Mouse (Mus musculus) spleen, adult 2 months (tissue): Measurements from ENCODE around the gene 4921536K21Rik. TPM values are rescaled to one million over a fixed set of nuclear protein-coding genes. Genes with fewer than 3 reads are reported as not detected.

Source experiments
- DNase-seq, 2 experiments: peaks; one replicate each; pipeline versions ENCODE4 v3.0.0 to v3.0.0-alpha.2; 2012 to 2021; ENCODE audit warnings: low spot score in 2 of 2, low read depth in 1 of 2
- H3K27ac ChIP-seq: fragments of 200-500 bp; 2 replicates; pipeline ENCODE4 v1.5.1; 2012; ENCODE audit warnings: low read length, inconsistent platforms; ENCODE audit not compliant: insufficient read depth
- H3K27me3 ChIP-seq: fragments of 200-500 bp; 2 replicates; pipeline ENCODE4 v1.6.1; 2012; ENCODE audit warnings: mild to moderate bottlenecking, moderate library complexity, low read length, inconsistent platforms; ENCODE audit not compliant: control insufficient read depth, insufficient read depth
- H3K36me3 ChIP-seq: fragments of 200-500 bp; 2 replicates; pipeline ENCODE4 v1.6.1; 2012; ENCODE audit warnings: mild to moderate bottlenecking, low read length, inconsistent platforms; ENCODE audit not compliant: control insufficient read depth, insufficient read depth
- H3K4me1 ChIP-seq: fragments of 200-500 bp; 2 replicates; pipeline ENCODE4 v1.6.1; 2011; ENCODE audit warnings: inconsistent platforms; ENCODE audit not compliant: control insufficient read depth, insufficient read depth, insufficient read length
- H3K4me3 ChIP-seq: fragments of 200-500 bp; 2 replicates; pipeline ENCODE4 v1.5.1; 2011; ENCODE audit warnings: mild to moderate bottlenecking, inconsistent platforms; ENCODE audit not compliant: insufficient read depth, insufficient read length; ENCODE audit errors: extremely low read depth
- CTCF ChIP-seq: fragments of 200-500 bp; IDR thresholded peaks from 2 replicates; pipeline ENCODE4 v1.5.1; 2011; ENCODE audit warnings: mild to moderate bottlenecking, inconsistent platforms; ENCODE audit not compliant: insufficient read depth, insufficient read length, insufficient replicate concordance; ENCODE audit errors: extremely low read depth
- POLR2A ChIP-seq: fragments of 200-500 bp; IDR thresholded peaks from 2 replicates; pipeline ENCODE4 v1.6.1; 2011; ENCODE audit warnings: low read depth, low read length, inconsistent platforms
- WGBS: fragments of 180-500 bp; shearing (Covaris S2); methylation state at CpG from one replicate; pipeline ENCODE4 v1.1.7; 2018; 5-methylcytosine and 5-hydroxymethylcytosine counted together
- polyA plus RNA-seq: library from polyadenylated mRNA; depleted of rRNA; stranded (reverse); fragments of >200 nt; gene quantifications from 2 replicates; pipeline ENCODE4 v1.2.3, GENCODE M21; 2012

Gene 4921536K21Rik
- polyA plus RNA-seq, 1 experiment: 0.02 TPM

DNA sequence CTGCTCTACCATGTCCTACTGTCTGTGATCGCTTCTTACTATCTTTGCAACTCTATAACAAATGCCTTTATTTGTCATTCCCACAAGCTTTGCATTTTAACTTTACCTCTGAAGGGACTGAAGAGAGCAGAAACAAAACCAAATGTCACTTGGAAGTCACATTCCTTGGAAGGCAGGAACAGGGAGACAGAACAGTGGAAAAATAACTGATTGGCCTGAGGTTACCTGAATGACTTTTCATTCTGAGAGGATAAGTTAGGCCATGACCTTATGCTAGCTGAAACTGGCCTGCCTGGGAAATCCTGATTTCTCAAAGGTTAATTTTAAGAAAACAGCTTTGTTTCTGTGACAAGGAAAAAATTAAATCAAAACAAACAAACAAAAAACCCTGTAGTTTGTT, 1.0 kb upstream of the 4921536K21Rik start:
- no peak overlapping the region for H3K27ac ChIP-seq
- H3K4me1 ChIP-seq: peaks cover 2% of the 10 kb centered on the region; the same call in 1 of the 2 replicates
- DNase-seq: no peak
- TF ChIP-seq POLR2A: no peak
- no peak for TF ChIP-seq CTCF
- H3K27me3 ChIP-seq: no peaks in the 10 kb centered on the region
- H3K36me3 ChIP-seq: no peaks in the 10 kb centered on the region
- WGBS: 94% methylated on average over 1 of the region's 1 CpGs
- H3K4me3 ChIP-seq: no peak overlapping the region

GRCm38 (mm10) chr11:3895458-3895857, 560 bp upstream of the 4921536K21Rik start:
- no peaks in the 10 kb centered on the region for H3K36me3 ChIP-seq
- H3K4me1 ChIP-seq: peaks cover 2% of the 10 kb centered on the region; the same call in 1 of the 2 replicates
- H3K4me3 ChIP-seq: peak overlapping the region; percentile 53; the same call in 1 of the 2 replicates
- DNase-seq: peak in 1 of 2 experiments; percentile 11
- no peak overlapping the region for H3K27ac ChIP-seq
- 4% methylated on average over 10 of the region's 10 CpGs for WGBS
- no peaks in the 10 kb centered on the region for H3K27me3 ChIP-seq
- TF ChIP-seq CTCF (no peak), POLR2A (no peak)

GRCm38 (mm10) chr11:3893970-3894369, 928 bp downstream of the 4921536K21Rik start:
- Histone ChIP-seq H3K4me3 (no peak overlapping the region), H3K27me3 (no peaks in the 10 kb centered on the region), H3K4me1 (peaks cover 2% of the 10 kb centered on the region; the same call in 1 of the 2 replicates), H3K36me3 (no peaks in the 10 kb centered on the region), H3K27ac (no peak overlapping the region)
- TF ChIP-seq POLR2A (no peak), CTCF (no peak)
- no peak for DNase-seq
- WGBS: 83% methylated on average over 6 of the region's 6 CpGs

GRCm38 (mm10) chr11:3887331-3887730, 7.6 kb downstream of the 4921536K21Rik start:
- WGBS: 86% methylated on average over 5 of the region's 5 CpGs
- H3K36me3 ChIP-seq: no peaks in the 10 kb centered on the region

DNA sequence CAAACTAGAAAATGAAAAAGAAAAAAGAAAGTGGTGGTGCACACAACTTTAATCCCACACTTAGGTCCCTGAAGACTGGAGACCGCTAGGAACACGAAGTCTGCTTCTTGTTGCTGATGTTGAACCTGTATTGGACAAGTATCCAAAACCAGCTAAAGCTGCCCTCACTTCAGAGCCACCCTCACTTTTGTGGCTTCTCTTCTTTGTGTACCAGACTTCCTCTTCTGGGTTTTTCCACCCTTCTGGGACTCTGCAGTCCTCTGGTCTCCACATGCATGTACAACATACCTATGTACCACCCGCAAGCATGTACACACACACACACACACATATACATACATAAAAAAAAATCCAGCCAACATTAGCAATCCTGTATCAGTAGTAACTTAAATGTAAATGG, 11.2 kb downstream of the 4921536K21Rik start:
- DNase-seq: no peak
- whole genome bisulfite sequencing: 34% methylated on average over 3 of the region's 3 CpGs

More at GRCm38 (mm10) chr11:3887331-3887730, 7.6 kb downstream of the 4921536K21Rik start:
- no peak for DNase-seq
- no peaks in the 10 kb centered on the region for H3K4me1 ChIP-seq
- no peaks in the 10 kb centered on the region for H3K27me3 ChIP-seq
- H3K27ac ChIP-seq: no peak overlapping the region
- no peak for TF ChIP-seq POLR2A
- TF ChIP-seq CTCF: no peak
- no peak overlapping the region for H3K4me3 ChIP-seq

GRCm38 (mm10) chr11:3879836-3880235, 15.1 kb downstream of the 4921536K21Rik start:
- DNase-seq: peak; percentile 34 to 58
- WGBS: 39% methylated on average over 2 of the region's 2 CpGs
- no peak for TF ChIP-seq POLR2A
- TF ChIP-seq CTCF: peak; percentile 56; the same call in 1 of the 2 replicates

More for the DNA sequence above, 11.2 kb downstream of the 4921536K21Rik start:
- Histone ChIP-seq H3K4me3 (no peak overlapping the region), H3K36me3 (no peaks in the 10 kb centered on the region), H3K27ac (no peak overlapping the region), H3K27me3 (no peaks in the 10 kb centered on the region), H3K4me1 (no peaks in the 10 kb centered on the region)
- TF ChIP-seq POLR2A (no peak), CTCF (no peak)

GRCm38 (mm10) chr11:3878660-3879059, 16.2 kb downstream of the 4921536K21Rik start:
- no peak overlapping the region for H3K27ac ChIP-seq
- TF ChIP-seq CTCF (no peak), POLR2A (no peak)
- H3K4me3 ChIP-seq: no peak overlapping the region
- DNase-seq: no peak
- H3K36me3 ChIP-seq: no peaks in the 10 kb centered on the region
- 58% methylated on average over 7 of the region's 7 CpGs for WGBS
- no peaks in the 10 kb centered on the region for H3K4me1 ChIP-seq
- no peaks in the 10 kb centered on the region for H3K27me3 ChIP-seq

More at GRCm38 (mm10) chr11:3879836-3880235, 15.1 kb downstream of the 4921536K21Rik start:
- H3K27me3 ChIP-seq: no peaks in the 10 kb centered on the region
- H3K36me3 ChIP-seq: no peaks in the 10 kb centered on the region
- H3K4me1 ChIP-seq: no peaks in the 10 kb centered on the region
- H3K27ac ChIP-seq: no peak overlapping the region
- no peak overlapping the region for H3K4me3 ChIP-seq
